Mouse (Mus musculus): ENCODE results near the gene Zc3h12a. TPM values are rescaled to one million over a fixed set of nuclear protein-coding genes. Genes with fewer than 3 reads are reported as not detected.

Zc3h12a gene
- polyA plus RNA-seq, 1 experiment, result not detected

DNA sequence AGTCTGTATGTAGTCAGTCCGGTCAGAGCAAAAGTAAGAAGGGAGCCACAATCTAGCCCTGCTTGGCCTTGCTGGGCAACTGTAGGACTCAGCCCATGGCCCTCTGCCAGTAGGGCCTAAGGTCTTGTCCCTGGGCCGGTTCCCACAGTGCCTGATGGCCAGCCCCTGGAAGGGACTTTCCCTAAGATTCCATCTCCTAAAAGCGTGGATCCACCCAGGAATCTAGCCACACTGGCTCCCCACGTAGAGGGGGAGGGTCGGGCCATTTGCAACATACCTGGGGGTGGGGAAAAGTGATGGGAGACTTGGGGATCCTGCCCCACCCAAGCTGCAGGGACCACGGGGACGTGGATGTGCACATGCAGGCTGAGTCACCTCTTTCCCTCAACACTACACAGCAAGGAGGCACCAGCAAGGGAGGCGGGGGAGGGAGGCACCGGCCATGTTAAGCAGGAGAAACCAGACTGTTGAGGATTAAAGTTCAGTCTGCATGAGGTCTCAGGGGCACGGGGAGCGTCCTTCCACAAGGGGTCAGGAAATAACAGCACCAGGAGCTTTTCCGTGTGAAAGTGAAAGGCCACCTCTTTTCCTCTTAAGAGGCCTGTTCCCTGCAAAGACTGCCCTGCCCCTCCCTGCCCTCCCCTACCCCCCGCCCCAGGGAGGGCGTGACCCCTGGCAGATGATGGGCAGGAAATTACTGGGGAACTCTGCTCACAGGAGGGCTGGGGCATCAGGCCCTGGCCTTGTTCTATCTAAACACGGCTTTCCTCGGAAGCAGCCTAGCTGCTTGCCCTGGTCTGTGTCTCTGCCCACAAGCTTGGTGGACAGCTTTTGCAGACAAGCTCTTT, 5.0 kb downstream of the Zc3h12a start:
- WGBS, result 34% methylated on average over 16 of the region's 16 CpGs
- Histone ChIP-seq H3K4me1 (ENCODE audit: control insufficient read depth, insufficient read depth, low read length) (peaks cover 41% of the 10 kb centered on the region), H3K4me3 (ENCODE audit: insufficient read depth, low read depth, low read length) (no peak overlapping the region), H3K27ac (ENCODE audit: insufficient read depth, low read depth, low read length) (no peak overlapping the region)
- no peak for TF ChIP-seq POLR2A (IDR thresholded peaks at IDR 0.05; ENCODE audit: insufficient read depth, low read depth, low read length)
- TF ChIP-seq CTCF (IDR thresholded peaks at IDR 0.05; ENCODE audit: insufficient read depth, low read depth, low read length), result no peak

DNA sequence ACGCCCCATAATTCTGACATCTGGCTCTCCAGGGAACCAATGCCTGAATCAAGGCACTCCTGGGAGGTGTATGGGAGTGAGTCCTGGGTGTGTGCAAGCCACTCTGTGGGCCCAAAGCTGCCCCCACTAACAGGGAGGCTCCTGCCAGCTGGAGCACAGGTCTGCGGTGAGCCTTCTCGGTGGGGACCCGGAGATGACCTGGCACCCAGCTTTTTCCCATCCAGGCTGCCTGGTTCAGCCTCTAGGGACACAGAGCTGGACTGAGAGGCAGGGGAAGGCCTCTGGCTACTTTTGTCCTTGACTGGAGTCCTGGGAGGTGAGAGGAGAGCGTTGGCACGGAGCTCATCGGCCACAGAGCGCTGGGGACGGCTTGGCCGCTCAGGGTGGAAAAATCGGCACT, 7.9 kb downstream of the Zc3h12a start:
- Histone ChIP-seq H3K4me1 (ENCODE audit: control insufficient read depth, insufficient read depth, low read length) (peaks cover 52% of the 10 kb centered on the region), H3K4me3 (ENCODE audit: insufficient read depth, low read depth, low read length) (no peak overlapping the region), H3K27ac (ENCODE audit: insufficient read depth, low read depth, low read length) (no peak overlapping the region)
- TF ChIP-seq POLR2A (IDR thresholded peaks at IDR 0.05; ENCODE audit: insufficient read depth, low read depth, low read length) (no peak), CTCF (IDR thresholded peaks at IDR 0.05; ENCODE audit: insufficient read depth, low read depth, low read length) (no peak)
- 94% methylated on average over 11 of the region's 11 CpGs for WGBS

DNA sequence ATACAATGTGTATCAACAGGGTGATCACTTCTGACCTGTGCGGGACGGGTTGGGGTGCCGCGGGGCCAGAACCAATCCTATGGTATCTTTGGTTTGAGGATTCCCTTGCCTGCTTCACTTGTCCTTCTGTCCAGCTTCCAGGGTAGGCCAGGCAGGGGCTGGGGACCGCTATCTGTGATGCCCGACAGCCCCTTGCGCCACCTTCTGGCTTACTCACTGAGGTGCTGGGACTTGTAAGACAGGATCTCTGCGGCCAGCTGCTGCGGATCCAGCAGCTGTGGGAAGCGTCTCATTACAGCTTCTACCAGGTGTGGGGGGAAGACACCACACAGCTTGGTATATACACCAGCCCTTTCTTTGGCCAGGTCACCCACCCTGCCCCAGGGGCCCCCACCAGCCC, 8.6 kb downstream of the Zc3h12a start:
- H3K4me1 ChIP-seq (ENCODE audit: control insufficient read depth, insufficient read depth, low read length), result peaks cover 50% of the 10 kb centered on the region
- TF ChIP-seq CTCF (IDR thresholded peaks at IDR 0.05; ENCODE audit: insufficient read depth, low read depth, low read length), result no peak
- TF ChIP-seq POLR2A (IDR thresholded peaks at IDR 0.05; ENCODE audit: insufficient read depth, low read depth, low read length), result no peak
- 59% methylated on average over 10 of the region's 10 CpGs for WGBS
- no peak overlapping the region for H3K27ac ChIP-seq (ENCODE audit: insufficient read depth, low read depth, low read length)
- H3K4me3 ChIP-seq (ENCODE audit: insufficient read depth, low read depth, low read length), result no peak overlapping the region

DNA sequence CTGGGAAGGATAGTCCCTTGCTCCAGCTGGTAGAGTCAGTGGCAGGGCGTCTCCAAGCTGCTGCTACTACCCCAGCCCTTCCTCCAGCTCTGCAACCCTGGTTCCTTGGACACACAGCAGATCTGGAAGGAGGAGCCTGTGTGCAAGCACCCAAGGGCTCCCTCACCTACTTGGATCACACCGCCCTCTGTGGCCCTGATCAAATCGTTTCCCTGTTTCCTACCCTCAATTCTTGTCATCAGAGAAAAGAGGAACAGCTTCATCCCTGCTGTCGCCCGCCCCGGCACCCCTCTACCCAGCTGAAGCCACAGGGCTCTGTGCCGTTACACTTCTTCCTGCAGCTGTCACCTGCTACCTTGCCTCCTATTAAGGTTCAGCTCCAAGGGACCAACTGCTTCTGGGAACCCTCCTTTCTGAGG, 9.7 kb downstream of the Zc3h12a start:
- 90% methylated on average over 7 of the region's 7 CpGs for WGBS
- peaks cover 44% of the 10 kb centered on the region for H3K4me1 ChIP-seq (ENCODE audit: control insufficient read depth, insufficient read depth, low read length)
- TF ChIP-seq CTCF (IDR thresholded peaks at IDR 0.05; ENCODE audit: insufficient read depth, low read depth, low read length) (no peak), POLR2A (IDR thresholded peaks at IDR 0.05; ENCODE audit: insufficient read depth, low read depth, low read length) (no peak)

DNA sequence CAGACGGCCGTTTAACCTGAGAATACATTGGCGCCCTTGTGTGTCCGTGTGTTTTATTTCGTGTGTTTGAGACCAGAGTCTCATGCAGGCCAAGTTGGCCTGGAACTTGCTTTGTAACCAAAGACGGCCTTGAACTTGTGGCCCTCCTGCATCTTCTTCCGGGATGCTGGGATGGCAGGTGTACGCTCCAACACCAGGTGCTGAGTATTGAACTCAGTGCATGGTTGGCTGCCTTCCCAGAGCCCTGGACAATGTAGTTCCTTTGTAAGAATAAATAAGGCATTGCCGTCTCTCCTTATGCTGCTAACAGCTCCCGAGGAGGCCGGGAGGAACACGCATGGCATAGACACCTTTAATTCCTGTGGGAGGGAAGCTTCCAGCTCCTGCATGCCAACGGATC, 10.7 kb downstream of the Zc3h12a start:
- Histone ChIP-seq H3K4me3 (ENCODE audit: insufficient read depth, low read depth, low read length) (no peak overlapping the region), H3K4me1 (ENCODE audit: control insufficient read depth, insufficient read depth, low read length) (peaks cover 36% of the 10 kb centered on the region), H3K27ac (ENCODE audit: insufficient read depth, low read depth, low read length) (no peak overlapping the region)
- whole genome bisulfite sequencing, result 65% methylated on average over 13 of the region's 13 CpGs
- TF ChIP-seq CTCF (IDR thresholded peaks at IDR 0.05; ENCODE audit: insufficient read depth, low read depth, low read length) (no peak), POLR2A (IDR thresholded peaks at IDR 0.05; ENCODE audit: insufficient read depth, low read depth, low read length) (no peak)

More for the DNA sequence above, 9.7 kb downstream of the Zc3h12a start:
- Histone ChIP-seq H3K4me3 (ENCODE audit: insufficient read depth, low read depth, low read length) (no peak overlapping the region), H3K27ac (ENCODE audit: insufficient read depth, low read depth, low read length) (no peak overlapping the region)

DNA sequence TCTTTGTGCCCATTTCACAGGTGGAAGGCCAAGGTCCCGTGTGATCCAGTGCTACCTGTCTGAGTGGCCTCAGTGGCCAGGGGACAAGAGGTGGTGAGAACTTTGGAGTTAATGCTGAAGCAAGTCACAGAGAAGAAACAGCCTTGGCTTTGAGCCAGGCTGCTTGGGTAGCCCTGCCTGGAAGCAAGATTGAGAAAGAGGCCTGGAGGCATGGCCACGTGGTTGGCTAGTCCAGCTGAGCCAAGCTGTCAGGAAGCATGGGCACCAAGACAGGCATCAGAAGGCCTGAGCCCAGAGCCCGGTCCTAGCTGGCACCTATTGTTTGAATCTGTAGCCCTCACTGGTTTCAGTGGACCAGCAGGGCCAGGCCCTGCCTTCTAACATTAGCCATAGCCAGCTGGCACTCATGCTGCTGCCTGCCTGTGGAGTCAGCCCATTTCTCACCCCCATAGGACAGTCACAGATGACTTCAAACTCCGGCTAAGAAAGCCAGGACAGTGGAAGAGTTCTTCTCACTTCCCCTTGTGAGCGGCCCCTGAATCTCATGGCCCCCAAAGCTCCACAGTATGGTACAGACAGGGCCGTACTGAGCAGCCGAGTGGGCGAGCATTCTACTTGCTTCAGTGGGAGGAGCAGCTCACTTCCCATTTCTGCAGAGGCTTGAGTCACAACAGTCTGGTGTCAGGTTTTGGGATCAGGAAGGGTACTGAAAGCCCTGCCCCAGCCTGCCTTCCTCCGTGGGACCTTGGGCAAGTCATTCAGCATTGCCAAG, 11.4 kb downstream of the Zc3h12a start:
- no peak overlapping the region for H3K4me3 ChIP-seq (ENCODE audit: insufficient read depth, low read depth, low read length)
- no peak for TF ChIP-seq CTCF (IDR thresholded peaks at IDR 0.05; ENCODE audit: insufficient read depth, low read depth, low read length)
- TF ChIP-seq POLR2A (IDR thresholded peaks at IDR 0.05; ENCODE audit: insufficient read depth, low read depth, low read length), result no peak
- WGBS, result 39% methylated on average over 9 of the region's 9 CpGs
- H3K27ac ChIP-seq (ENCODE audit: insufficient read depth, low read depth, low read length), result no peak overlapping the region
- peaks cover 36% of the 10 kb centered on the region for H3K4me1 ChIP-seq (ENCODE audit: control insufficient read depth, insufficient read depth, low read length)

- Histone ChIP-seq H3K27ac (ENCODE audit: insufficient read depth, low read depth, low read length) (no peak overlapping the region), H3K4me3 (ENCODE audit: insufficient read depth, low read depth, low read length) (no peak overlapping the region), H3K4me1 (ENCODE audit: control insufficient read depth, insufficient read depth, low read length) (peaks cover 36% of the 10 kb centered on the region)
- TF ChIP-seq POLR2A (IDR thresholded peaks at IDR 0.05; ENCODE audit: insufficient read depth, low read depth, low read length) (no peak), CTCF (IDR thresholded peaks at IDR 0.05; ENCODE audit: insufficient read depth, low read depth, low read length) (no peak)
- 35% methylated on average over 6 of the region's 6 CpGs for WGBS
Measured at GRCm38 (mm10) chr4:125115710-125116089, 11.9 kb downstream of the Zc3h12a start.

DNA sequence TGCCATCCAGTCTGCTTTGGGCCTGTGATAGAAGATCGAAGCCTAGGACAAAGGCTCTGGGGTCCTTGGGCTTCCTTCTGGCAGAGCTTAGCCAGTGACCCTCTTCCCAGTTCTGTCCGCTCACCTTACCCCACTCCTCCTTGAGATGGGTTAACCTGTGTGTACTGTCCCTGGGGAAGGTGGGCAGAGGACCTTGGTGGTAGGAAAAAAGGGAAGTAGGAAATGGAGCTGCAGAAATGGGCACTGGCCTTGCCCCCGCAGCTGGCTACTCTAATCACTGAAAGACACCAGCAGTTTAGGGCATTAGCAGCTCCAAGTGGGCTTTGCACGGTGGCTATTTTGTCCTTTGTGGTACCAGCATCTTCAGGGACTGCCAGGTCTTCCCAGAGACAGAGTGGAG, 12.6 kb downstream of the Zc3h12a start:
- no peak overlapping the region for H3K4me3 ChIP-seq (ENCODE audit: insufficient read depth, low read depth, low read length)
- 82% methylated on average over 4 of the region's 4 CpGs for WGBS
- H3K4me1 ChIP-seq (ENCODE audit: control insufficient read depth, insufficient read depth, low read length), result peaks cover 36% of the 10 kb centered on the region
- peak overlapping the region; percentile 36 for H3K27ac ChIP-seq (ENCODE audit: insufficient read depth, low read depth, low read length)
- TF ChIP-seq CTCF (IDR thresholded peaks at IDR 0.05; ENCODE audit: insufficient read depth, low read depth, low read length) (no peak), POLR2A (IDR thresholded peaks at IDR 0.05; ENCODE audit: insufficient read depth, low read depth, low read length) (no peak)

- peaks cover 36% of the 10 kb centered on the region for H3K4me1 ChIP-seq (ENCODE audit: control insufficient read depth, insufficient read depth, low read length)
- H3K27ac ChIP-seq (ENCODE audit: insufficient read depth, low read depth, low read length), result peak overlapping the region; percentile 36
- H3K4me3 ChIP-seq (ENCODE audit: insufficient read depth, low read depth, low read length), result no peak overlapping the region
- WGBS, result 6% methylated on average over 6 of the region's 6 CpGs
- peak; percentile 35; the same call in 1 of the 2 replicates for TF ChIP-seq CTCF (IDR thresholded peaks at IDR 0.05; ENCODE audit: insufficient read depth, low read depth, low read length)
- TF ChIP-seq POLR2A (IDR thresholded peaks at IDR 0.05; ENCODE audit: insufficient read depth, low read depth, low read length), result no peak
Measured at GRCm38 (mm10) chr4:125114638-125115037, 13.0 kb downstream of the Zc3h12a start.
